Mouse (Mus musculus): ENCODE measurements at regions not wholly inside any gene's neighbourhood (a gene's known extent, or its start where the extent isn't known, plus 50 kb on each side); places are given as distances from the start of the nearest gene placed in this dataset.

DNA sequence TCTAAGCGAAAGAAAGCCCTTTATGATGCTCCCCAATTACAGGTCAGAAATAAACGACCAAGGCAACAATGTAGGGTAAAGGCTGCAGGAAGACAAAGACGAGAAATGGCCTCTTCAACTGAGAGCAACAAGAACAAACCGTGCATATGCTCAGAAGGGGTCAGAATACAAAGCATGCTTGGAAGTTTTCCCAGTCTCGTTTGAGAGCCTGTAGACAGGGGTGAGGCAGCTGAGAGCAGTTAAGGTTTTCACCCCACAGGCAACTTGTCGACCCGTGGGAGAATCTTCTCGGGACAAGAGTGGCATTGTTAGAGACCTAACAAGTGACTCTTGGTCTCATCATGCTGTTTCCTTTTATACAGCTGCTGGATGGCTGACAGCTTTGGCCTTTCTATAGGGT lies 255.4 kb downstream of the Lmo4 start:
- Histone ChIP-seq H3K9me3 (ENCODE audit: control insufficient read depth, low read length) (no peaks in the 10 kb centered on the region), H3K4me2 (ENCODE audit: low read depth) (no peak overlapping the region), H3K4me1 (ENCODE audit: control insufficient read depth, insufficient read depth, low read length) (no peaks in the 10 kb centered on the region), H3K9ac (ENCODE audit: low read length) (no peak overlapping the region), H3K36me3 (ENCODE audit: control insufficient read depth, insufficient read depth, low read length) (no peaks in the 10 kb centered on the region), H3K27ac (ENCODE audit: low read depth, low read length) (no peak overlapping the region), H3K27me3 (ENCODE audit: control insufficient read depth, insufficient read depth, low read length) (no peaks in the 10 kb centered on the region), H3K4me3 (ENCODE audit: low read depth, low read length) (no peak overlapping the region)
- WGBS, result 30% methylated on average over 8 of the region's 8 CpGs
- DNase-seq (ENCODE audit: low spot score), result peak; percentile 14
- ATAC-seq (ENCODE audit: insufficient read depth, low FRiP score, low TSS enrichment), result peak; percentile 53

DNA sequence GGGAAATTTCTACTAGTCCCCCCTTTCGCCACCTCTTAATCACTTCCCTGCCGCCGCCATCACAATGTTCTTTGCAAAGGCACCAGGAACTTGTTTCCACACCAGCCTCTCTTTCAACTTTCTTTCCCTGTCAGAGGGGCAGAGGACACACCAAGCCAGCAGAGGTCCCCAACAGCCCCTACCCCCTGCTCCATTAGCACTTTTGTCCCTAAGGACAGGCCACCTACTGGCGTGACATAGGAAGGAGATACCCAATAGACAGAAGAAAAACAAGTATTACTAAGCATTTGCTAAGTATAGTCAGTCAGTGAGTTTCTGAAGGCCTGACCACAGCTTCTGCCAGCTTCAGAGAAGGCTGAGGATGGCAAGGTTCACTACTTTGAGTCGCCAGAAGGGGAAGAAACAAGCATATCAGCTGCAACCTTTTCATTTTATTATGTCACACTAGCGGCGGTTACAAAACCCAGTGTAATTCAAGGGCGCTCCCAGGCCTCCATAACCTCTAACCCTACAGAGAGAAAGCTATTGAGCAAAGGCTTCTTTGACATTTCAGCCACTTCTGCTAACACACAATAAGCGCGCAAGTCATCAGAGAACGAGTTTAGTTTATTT lies 255.9 kb downstream of the Lmo4 start:
- Histone ChIP-seq H3K36me3 (ENCODE audit: control insufficient read depth, insufficient read depth, low read length) (no peaks in the 10 kb centered on the region), H3K4me3 (ENCODE audit: low read depth, low read length) (no peak overlapping the region), H3K4me1 (ENCODE audit: control insufficient read depth, insufficient read depth, low read length) (no peaks in the 10 kb centered on the region), H3K27me3 (ENCODE audit: control insufficient read depth, insufficient read depth, low read length) (no peaks in the 10 kb centered on the region), H3K9ac (ENCODE audit: low read length) (no peak overlapping the region), H3K9me3 (ENCODE audit: control insufficient read depth, low read length) (no peaks in the 10 kb centered on the region), H3K4me2 (ENCODE audit: low read depth) (no peak overlapping the region), H3K27ac (ENCODE audit: low read depth, low read length) (no peak overlapping the region)
- ATAC-seq (ENCODE audit: insufficient read depth, low FRiP score, low TSS enrichment), result peak; percentile 42
- 49% methylated on average over 11 of the region's 11 CpGs for WGBS
- no peak for DNase-seq (ENCODE audit: low spot score)

GRCm38 (mm10) chr3:143947938-143948267 lies 257.1 kb downstream of the Lmo4 start:
- Histone ChIP-seq H3K9ac (ENCODE audit: low read length) (no peak overlapping the region), H3K4me3 (ENCODE audit: low read depth, low read length) (no peak overlapping the region), H3K4me1 (ENCODE audit: control insufficient read depth, insufficient read depth, low read length) (no peaks in the 10 kb centered on the region), H3K36me3 (ENCODE audit: control insufficient read depth, insufficient read depth, low read length) (no peaks in the 10 kb centered on the region), H3K27ac (ENCODE audit: low read depth, low read length) (no peak overlapping the region), H3K9me3 (ENCODE audit: control insufficient read depth, low read length) (no peaks in the 10 kb centered on the region), H3K27me3 (ENCODE audit: control insufficient read depth, insufficient read depth, low read length) (no peaks in the 10 kb centered on the region), H3K4me2 (ENCODE audit: low read depth) (no peak overlapping the region)
- 33% methylated on average over 3 of the region's 3 CpGs for WGBS
- DNase-seq (ENCODE audit: low spot score), result no peak
- ATAC-seq (ENCODE audit: insufficient read depth, low FRiP score, low TSS enrichment), result no peak

DNA sequence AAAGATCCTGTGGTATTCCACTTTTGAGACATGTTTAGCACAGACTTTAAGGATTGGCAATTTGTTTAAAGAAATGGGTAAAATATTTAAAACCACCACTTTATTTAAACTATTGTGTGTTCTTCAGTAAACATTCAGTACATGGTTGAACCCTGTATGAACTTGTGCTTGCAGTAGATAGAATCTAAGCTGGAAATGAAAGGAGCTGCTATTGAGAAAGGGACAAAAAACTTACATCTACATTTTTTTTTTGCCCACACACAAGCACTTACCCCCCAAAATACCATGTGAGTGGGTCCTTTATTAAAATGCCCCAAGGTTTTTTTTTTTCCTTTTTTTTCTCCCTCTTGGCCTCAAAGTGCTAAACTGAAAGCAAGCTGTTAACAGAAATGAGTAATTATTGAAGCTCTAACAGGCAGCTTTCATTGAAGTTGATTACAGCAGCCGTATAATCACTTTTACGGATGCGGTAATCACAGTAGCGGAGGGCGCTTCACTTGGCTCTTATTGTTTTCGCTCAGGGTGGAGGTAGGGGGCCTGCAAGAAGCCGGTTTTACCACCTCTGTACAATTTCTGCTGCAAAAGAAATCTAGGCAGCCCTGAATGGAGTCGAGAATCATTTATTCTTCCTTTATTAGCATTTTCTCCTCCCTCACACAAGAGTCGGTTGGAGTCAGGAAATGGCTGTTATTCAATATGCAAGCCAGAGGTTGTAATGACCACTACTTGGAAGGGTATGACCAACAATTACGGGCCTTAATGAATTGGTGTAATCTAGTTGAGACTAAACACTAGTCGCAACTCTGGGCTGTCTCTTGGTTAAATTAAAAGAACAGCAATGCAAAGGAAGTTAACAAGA lies 257.7 kb downstream of the Lmo4 start:
- Histone ChIP-seq H3K27ac (ENCODE audit: low read depth, low read length) (no peak overlapping the region), H3K4me2 (ENCODE audit: low read depth) (0 out of 2 replicates have a peak overlapping the region, but pooled peaks have one; percentile 3)
- peak; percentile 23 for DNase-seq (ENCODE audit: low spot score)

GRCm38 (mm10) chr3:143939068-143939709 lies 265.8 kb downstream of the Lmo4 start:
- Histone ChIP-seq H3K9ac (ENCODE audit: low read length) (no peak overlapping the region), H3K4me1 (ENCODE audit: control insufficient read depth, insufficient read depth, low read length) (no peaks in the 10 kb centered on the region), H3K4me3 (ENCODE audit: low read depth, low read length) (no peak overlapping the region), H3K27me3 (ENCODE audit: control insufficient read depth, insufficient read depth, low read length) (no peaks in the 10 kb centered on the region), H3K4me2 (ENCODE audit: low read depth) (no peak overlapping the region), H3K36me3 (ENCODE audit: control insufficient read depth, insufficient read depth, low read length) (no peaks in the 10 kb centered on the region), H3K27ac (ENCODE audit: low read depth, low read length) (no peak overlapping the region), H3K9me3 (ENCODE audit: control insufficient read depth, low read length) (no peaks in the 10 kb centered on the region)
- DNase-seq (ENCODE audit: low spot score), result no peak
- ATAC-seq (ENCODE audit: insufficient read depth, low FRiP score, low TSS enrichment), result peak; percentile 69
- 82% methylated on average over 3 of the region's 3 CpGs for WGBS

More for the DNA sequence above, 257.7 kb downstream of the Lmo4 start:
- Histone ChIP-seq H3K4me3 (ENCODE audit: low read depth, low read length) (no peak overlapping the region), H3K9ac (ENCODE audit: low read length) (no peak overlapping the region), H3K36me3 (ENCODE audit: control insufficient read depth, insufficient read depth, low read length) (no peaks in the 10 kb centered on the region), H3K4me1 (ENCODE audit: control insufficient read depth, insufficient read depth, low read length) (no peaks in the 10 kb centered on the region), H3K27me3 (ENCODE audit: control insufficient read depth, insufficient read depth, low read length) (no peaks in the 10 kb centered on the region), H3K9me3 (ENCODE audit: control insufficient read depth, low read length) (no peaks in the 10 kb centered on the region)
- ATAC-seq (ENCODE audit: insufficient read depth, low FRiP score, low TSS enrichment), result peak; percentile 53; the same call in 1 of the 2 replicates
- 18% methylated on average over 11 of the region's 11 CpGs for WGBS

DNA sequence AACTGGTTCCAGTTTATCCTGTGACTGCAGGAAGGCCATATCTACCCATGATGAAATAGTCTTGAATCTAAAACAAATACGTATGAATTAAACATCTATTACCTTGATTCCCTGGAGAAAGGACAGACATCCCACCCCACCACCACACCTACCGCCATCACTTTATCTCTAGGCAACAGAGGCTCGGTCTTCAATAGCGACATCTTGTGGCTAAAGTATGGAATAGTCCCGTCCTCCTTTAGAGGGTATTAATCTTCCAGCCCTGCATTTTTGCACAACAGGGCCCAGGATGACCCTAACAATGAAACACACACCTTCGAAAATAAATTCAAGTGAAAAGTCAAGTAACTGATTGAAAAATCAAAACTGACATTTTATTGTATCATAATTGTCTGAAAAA lies 279.7 kb downstream of the Lmo4 start:
- H3K36me3 ChIP-seq (ENCODE audit: control insufficient read depth, insufficient read depth, low read length), result no peaks in the 10 kb centered on the region
- no peak overlapping the region for H3K4me3 ChIP-seq (ENCODE audit: low read depth, low read length)
- ATAC-seq (ENCODE audit: insufficient read depth, low FRiP score, low TSS enrichment), result no peak
- H3K27me3 ChIP-seq (ENCODE audit: control insufficient read depth, insufficient read depth, low read length), result no peaks in the 10 kb centered on the region
- H3K27ac ChIP-seq (ENCODE audit: low read depth, low read length), result no peak overlapping the region
- WGBS, result 61% methylated on average over 6 of the region's 6 CpGs
- H3K4me1 ChIP-seq (ENCODE audit: control insufficient read depth, insufficient read depth, low read length), result no peaks in the 10 kb centered on the region
- no peak overlapping the region for H3K9ac ChIP-seq (ENCODE audit: low read length)
- no peak for DNase-seq (ENCODE audit: low spot score)
- H3K9me3 ChIP-seq (ENCODE audit: control insufficient read depth, low read length), result no peaks in the 10 kb centered on the region
- H3K4me2 ChIP-seq (ENCODE audit: low read depth), result no peak overlapping the region

GRCm38 (mm10) chr3:143919744-143920143 lies 285.3 kb downstream of the Lmo4 start:
- 100% methylated on average over 1 of the region's 1 CpGs for WGBS
- no peak overlapping the region for H3K4me2 ChIP-seq (ENCODE audit: low read depth)
- ATAC-seq (ENCODE audit: insufficient read depth, low FRiP score, low TSS enrichment), result no peak

DNA sequence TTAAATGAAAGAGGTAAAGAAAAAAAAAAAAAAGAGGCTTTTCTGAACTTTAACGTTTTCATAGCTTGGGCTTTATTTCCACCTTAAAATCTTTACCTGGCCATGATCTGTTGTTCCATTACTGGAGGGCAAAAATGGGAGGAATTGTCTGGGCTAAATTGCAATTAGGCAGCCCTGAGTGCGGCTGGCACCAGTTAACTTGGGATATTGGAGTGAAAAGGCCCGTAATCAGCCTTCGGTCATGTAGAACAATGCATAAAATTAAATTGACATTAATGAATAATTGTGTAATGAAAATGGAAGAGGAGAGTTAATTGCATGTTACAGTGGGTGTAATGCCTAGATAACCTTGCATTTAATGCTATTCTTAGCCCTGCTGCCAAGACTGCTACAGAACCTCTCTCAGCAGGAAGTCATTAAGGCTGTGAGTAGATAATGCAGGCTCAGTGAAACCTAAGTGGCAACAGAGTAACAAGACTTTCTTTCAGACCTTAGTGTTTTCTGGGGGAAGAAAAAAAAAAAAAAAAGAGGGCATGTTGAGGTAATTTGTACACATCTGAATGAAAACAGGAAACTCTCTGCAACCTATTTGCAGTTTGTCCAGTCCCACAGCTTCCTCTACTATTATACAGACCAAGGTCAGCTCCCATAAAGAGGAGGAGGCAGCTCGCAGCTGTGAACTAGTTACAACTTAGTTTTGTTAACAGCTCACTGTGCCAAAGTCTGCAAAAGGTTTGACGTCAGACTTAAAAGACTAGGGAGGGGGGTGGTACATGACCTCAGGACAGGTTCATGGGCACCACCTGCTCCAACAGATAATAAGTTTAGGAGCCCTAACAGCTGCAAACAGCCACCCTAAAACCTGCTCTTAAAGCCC lies 290.4 kb downstream of the Lmo4 start:
- 49% methylated on average over 6 of the region's 6 CpGs for WGBS
- Histone ChIP-seq H3K9ac (ENCODE audit: low read length) (no peak overlapping the region), H3K27ac (ENCODE audit: low read depth, low read length) (no peak overlapping the region), H3K4me1 (ENCODE audit: control insufficient read depth, insufficient read depth, low read length) (no peaks in the 10 kb centered on the region), H3K9me3 (ENCODE audit: control insufficient read depth, low read length) (no peaks in the 10 kb centered on the region), H3K27me3 (ENCODE audit: control insufficient read depth, insufficient read depth, low read length) (no peaks in the 10 kb centered on the region), H3K4me2 (ENCODE audit: low read depth) (no peak overlapping the region), H3K4me3 (ENCODE audit: low read depth, low read length) (no peak overlapping the region), H3K36me3 (ENCODE audit: control insufficient read depth, insufficient read depth, low read length) (no peaks in the 10 kb centered on the region)
- ATAC-seq (ENCODE audit: insufficient read depth, low FRiP score, low TSS enrichment), result peak; percentile 35; the same call in 1 of the 2 replicates
- peak; percentile 14 for DNase-seq (ENCODE audit: low spot score)

More at GRCm38 (mm10) chr3:143919744-143920143, 285.3 kb downstream of the Lmo4 start:
- H3K9me3 ChIP-seq (ENCODE audit: control insufficient read depth, low read length), result no peaks in the 10 kb centered on the region
- no peak overlapping the region for H3K4me3 ChIP-seq (ENCODE audit: low read depth, low read length)
- H3K9ac ChIP-seq (ENCODE audit: low read length), result no peak overlapping the region
- no peaks in the 10 kb centered on the region for H3K27me3 ChIP-seq (ENCODE audit: control insufficient read depth, insufficient read depth, low read length)
- H3K27ac ChIP-seq (ENCODE audit: low read depth, low read length), result no peak overlapping the region
- no peaks in the 10 kb centered on the region for H3K4me1 ChIP-seq (ENCODE audit: control insufficient read depth, insufficient read depth, low read length)
- DNase-seq (ENCODE audit: low spot score), result no peak
- H3K36me3 ChIP-seq (ENCODE audit: control insufficient read depth, insufficient read depth, low read length), result no peaks in the 10 kb centered on the region
